Mouse (Mus musculus): ENCODE measurements around the gene Mrpl10.

- TF ChIP-seq CTCF (IDR thresholded peaks at IDR 0.05; ENCODE audit: low read depth) (no peak), EP300 (IDR thresholded peaks at IDR 0.05; ENCODE audit: low read depth) (no peak)
These were observed 38.9 kb downstream of the Mrpl10 start for GRCm38 (mm10) chr11:97080291-97080690.
